Mouse (Mus musculus) lung, postnatal 4 days (tissue): ENCODE data around the gene Zfp575.

Source experiments
- DNase-seq, 2 experiments: peaks; one replicate each; pipeline ENCODE4 v3.0.0; 2021

Gene Zfp575

GRCm38 (mm10) chr7:24600941-24601597 lies 13.6 kb upstream of the Zfp575 start:
- DNase-seq = peak; percentile 93 to 96

DNA sequence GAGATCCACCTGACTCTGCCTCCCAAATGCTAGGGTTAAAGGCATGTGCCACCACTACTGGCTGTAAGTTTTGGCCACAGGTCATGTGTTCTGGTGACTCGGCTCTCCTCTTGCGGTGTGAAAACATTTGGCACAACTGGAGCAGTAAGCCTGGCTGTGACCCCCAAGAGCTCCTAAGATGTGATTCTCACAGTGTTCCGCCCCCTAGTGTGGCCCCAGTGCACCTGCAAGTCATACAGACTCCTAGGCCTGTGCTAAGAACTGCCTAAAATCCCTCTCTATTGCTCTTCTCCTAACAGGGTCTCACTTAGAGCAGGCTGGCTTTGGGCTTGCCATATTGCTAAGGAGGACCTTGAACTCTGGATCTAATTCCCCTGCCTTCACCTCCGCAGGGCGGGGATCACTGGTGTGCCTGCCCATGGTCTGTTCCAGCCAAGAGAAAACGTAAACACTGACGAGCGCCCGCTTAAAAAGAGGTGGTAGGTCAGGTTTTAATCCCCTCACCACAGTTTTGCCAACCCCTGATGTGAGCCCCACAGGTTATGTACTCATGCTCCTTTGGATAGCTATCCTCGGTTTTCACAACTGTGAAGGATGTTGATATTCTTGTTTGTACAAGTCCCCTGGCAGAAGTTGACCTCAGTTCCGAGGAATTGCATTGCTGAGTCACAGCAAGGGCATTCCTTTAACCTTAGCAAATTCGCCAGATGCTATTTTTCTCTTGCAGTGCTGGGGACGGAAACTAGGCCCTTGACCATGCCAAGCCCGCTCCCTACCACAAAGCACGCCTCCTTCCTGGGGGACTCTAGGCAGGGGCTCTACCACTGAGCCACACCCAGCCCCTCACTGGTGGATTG lies 12.0 kb upstream of the Zfp575 start:
- DNase-seq = peak in 1 of 2 experiments; percentile 16

GRCm38 (mm10) chr7:24598121-24598520 lies 10.7 kb upstream of the Zfp575 start:
- DNase-seq = no peak

DNA sequence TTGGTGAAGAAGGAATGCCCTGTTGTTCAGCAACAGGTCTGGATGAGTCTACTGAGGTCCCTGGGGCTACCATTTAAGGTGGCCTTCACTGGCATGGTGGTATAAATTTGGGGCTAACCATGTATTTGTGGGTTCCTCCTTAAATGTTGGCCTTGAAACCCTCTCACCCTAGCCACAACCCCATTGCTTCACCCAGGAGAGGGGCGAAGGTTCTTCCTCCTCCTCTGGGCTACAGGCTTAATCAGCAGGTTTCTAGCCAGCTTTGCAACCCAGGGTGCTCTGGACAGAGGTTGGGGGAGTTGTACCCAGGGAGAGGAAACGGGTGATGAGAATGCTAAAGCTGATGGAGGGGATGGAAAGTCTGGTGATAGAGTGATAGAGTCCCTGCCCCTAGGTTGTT lies 8.0 kb upstream of the Zfp575 start:
- no peak for DNase-seq

GRCm38 (mm10) chr7:24594309-24594803 lies 6.9 kb upstream of the Zfp575 start:
- DNase-seq = no peak

DNA sequence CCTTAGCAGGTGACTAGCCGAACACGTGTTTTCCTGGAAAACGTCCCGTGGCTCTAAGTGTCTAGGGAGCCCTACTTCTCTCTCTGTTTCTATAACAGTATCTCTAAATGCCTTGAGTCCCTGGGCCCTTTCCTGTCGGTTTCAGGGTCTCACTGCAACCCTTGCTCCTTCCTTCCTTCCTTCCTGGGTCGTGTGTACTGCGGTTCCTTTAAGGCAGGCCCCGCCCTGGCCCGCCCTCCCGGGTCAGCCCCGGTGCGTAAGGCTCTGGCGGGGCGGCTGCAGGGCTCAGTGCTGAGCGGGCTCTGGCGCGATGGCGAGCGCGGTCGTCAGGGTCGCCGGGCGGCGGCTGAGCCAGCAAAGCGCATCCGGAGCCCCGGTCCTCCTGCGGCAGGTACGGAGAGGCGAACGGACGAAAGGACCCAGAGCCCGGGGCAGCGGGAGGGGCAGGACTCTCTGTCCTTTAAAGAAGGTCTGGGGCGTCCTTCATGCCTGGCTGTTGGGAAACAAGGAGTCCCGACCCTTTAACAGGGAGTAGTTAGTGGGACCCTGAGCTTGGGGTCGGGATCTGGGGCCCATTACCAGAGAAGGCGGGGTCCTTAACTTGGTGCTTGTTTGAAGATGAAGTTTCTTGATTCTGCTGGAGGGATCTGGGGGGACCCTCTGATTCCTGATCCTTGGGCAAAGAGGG lies 6.3 kb upstream of the Zfp575 start:
- DNase-seq = peak; percentile 75 to 81

DNA sequence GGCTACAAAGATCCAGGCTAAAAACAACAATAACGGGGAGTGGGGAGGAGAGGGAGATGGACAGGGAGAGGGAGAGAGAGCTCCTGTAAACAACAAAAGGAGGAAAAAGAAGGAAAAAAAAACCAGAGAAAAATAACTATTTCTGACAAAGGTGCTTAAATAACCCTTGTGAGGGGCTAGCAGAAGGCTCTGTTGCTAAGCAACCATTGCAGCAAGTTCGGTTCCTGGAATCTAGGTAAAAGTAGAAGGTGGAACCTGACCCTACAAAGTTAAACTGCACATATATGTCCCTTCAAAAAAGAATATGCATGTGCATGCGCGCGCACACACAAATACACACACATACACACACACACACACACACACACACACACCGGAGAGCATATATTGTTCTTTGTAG lies 5.3 kb upstream of the Zfp575 start:
- DNase-seq = no peak

DNA sequence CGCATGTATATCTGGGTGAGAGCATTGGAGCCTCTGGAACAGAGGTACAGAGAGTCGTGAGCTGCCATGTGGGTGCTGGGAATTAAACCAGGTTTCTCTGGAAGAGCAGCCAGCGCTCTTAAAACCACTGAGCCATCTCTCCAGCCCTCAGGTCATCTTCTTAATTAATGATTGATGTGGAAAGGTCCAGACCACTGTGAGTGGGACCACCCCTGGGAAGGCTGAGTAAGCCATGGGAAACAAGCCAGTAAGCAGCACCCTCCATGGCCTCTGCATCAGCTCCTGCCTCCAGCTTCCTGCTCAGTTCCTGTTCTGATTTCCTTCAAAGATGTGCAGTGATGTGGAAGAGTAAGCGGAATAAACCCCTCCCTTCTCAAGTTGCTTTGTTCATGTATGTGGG lies 4.7 kb upstream of the Zfp575 start:
- DNase-seq = no peak

GRCm38 (mm10) chr7:24591735-24592134 lies 4.3 kb upstream of the Zfp575 start:
- DNase-seq = no peak

GRCm38 (mm10) chr7:24588336-24588735 lies 895 bp upstream of the Zfp575 start:
- DNase-seq = peak; percentile 49 to 67

GRCm38 (mm10) chr7:24586828-24587227 lies 613 bp downstream of the Zfp575 start:
- peak; percentile 36 to 58 for DNase-seq

- DNase-seq = no peak
These were observed 1.4 kb downstream of the Zfp575 start for GRCm38 (mm10) chr7:24585995-24586394.

- no peak for DNase-seq
These were observed 2.6 kb downstream of the Zfp575 start for GRCm38 (mm10) chr7:24584876-24585275.

DNA sequence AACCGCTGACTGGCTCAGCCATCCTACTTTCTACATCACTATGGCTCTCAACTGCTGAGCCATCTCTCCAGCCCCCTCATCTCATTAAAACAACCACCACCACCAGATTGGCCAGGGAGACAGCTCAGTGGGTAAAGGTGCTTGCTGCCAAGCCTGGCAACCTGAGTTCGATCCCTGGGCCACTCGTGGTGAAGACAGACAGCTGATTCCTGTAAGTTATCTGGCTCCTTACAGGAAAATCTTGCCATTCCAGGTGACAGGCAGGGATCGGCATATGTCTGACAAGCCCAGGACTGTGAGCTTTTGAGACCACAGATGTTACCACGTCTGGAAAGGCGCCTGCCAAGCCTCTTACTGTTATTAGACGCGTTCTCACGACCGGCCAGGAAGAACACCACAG lies 9.6 kb downstream of the Zfp575 start:
- DNase-seq = no peak

DNA sequence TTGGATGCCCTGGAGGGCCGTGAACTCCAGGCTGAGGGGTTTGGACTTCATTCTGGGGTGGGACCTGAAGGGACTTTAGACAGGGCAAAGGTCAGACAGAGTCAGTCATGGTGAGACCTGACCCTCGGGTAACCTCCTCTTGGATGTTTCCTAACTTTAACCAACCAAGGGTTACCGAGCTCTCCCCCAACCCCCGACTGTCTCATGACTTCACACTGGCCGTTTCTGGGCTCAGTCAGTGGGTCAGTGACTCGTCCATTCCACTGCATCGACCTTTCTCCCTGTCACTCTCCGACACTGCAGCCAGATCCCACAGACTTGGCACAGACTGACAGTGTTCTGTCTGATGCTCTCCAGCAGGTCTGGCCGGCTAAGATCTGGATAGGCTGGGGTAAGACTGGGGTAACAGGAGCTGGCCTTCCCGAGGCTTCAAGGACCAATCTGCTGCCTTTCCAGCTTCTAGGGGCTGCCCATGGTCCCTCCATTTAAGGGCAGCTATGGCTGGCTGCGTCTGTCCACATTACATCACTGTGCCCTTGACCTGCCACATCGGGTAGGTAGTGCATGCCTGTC lies 13.1 kb downstream of the Zfp575 start:
- no peak for DNase-seq

GRCm38 (mm10) chr7:24572455-24572854 lies 15.0 kb downstream of the Zfp575 start:
- DNase-seq = no peak

GRCm38 (mm10) chr7:24571071-24571470 lies 16.4 kb downstream of the Zfp575 start:
- DNase-seq = no peak

DNA sequence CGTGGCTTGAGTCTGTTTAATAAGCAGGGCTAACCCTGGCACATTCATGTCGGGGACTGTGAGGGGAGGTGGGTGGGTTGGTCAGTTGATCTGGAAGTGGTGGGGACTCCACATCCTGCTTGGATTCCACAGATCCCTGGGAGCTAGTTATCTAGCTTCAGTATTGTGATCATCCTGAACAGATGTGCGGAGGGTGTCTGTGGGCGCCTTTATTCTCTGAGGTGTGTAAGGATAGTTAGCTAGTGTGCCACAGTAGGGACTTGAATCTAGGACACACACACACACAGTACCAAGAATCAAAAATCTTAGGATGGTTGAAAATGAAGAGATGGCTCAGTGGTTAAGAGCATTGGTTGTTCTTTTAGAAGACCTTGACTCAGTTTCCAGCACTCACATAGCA lies 18.9 kb downstream of the Zfp575 start:
- no peak for DNase-seq

GRCm38 (mm10) chr7:24566206-24566605 lies 21.2 kb downstream of the Zfp575 start:
- DNase-seq = no peak

DNA sequence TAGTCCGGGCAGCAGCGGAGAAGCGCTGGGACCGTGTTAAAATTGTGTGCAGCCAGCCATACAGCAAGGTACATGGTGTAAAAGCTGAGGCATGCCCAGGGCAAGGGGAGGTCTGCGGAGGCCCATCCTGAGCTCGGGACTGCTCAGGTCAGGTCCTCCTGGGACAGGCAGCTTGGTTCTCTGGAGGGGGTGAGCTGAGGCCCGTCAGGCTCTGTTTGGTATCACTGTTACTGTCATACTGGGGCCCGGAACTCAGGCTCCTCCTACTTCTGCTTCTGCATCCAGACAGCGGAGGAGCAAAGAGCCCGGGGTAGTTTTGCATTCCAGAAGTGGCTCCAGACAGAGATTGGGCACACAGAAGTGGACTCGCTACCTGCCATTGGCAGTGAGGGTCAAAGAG lies 21.8 kb downstream of the Zfp575 start:
- DNase-seq = no peak

DNA sequence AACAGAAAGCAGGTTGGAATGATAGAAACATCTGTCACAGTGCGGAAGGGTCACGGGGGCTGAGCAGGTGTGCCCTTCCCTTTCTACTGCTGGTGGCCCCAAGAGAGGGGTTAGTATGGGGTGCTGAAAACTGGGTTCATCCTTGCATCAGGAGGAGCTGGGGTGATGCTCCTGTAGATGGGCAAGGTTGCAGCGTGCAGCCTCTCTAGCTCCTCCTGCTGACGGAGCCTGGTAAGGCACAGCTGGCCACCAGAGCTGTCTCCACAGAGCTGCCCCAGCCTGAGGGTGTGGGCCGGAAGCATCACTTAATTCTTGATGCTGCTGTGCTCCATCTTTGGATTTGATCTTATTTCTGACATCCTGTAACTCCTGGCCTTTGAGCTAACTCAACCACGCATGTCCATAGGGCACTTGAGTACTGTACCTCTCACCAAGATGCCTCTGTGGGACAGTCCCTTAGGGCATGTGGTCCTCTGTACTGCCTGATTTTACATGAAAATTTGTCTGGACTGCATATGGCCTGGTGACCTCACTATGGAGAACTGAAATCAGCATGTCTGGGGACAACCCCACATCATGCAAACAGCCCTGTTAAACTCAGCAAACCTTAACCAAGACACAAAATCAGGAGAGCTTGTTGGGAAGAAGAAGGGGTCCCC lies 22.7 kb downstream of the Zfp575 start:
- DNase-seq = peak; percentile 65 to 82

GRCm38 (mm10) chr7:24563837-24564206 lies 23.6 kb downstream of the Zfp575 start:
- DNase-seq = no peak
